Mouse (Mus musculus) megakaryocyte-erythroid progenitor cell, adult 5-6 weeks (primary cell): Measurements from ENCODE around the gene Ep300. TPM values are rescaled to one million over a fixed set of nuclear protein-coding genes. Genes with fewer than 3 reads are reported as not detected.
"Not testable (repeated sequence)": the region's sequence is repeated elsewhere in the genome, so short reads cannot be mapped to it uniquely, and the experiment has no call there.

Experiments used
- ATAC-seq: replicated peaks from 2 replicates; pipeline ENCODE4 v1.8.0; 2016; ENCODE audit warnings: mild to moderate bottlenecking, inconsistent platforms; ENCODE audit not compliant: severe bottlenecking, poor library complexity, low FRiP score, low TSS enrichment
- total RNA-seq, 2 experiments: library from RNA; stranded (forward) in 1 of 2; stranded (reverse) in 1 of 2; fragments of 200-1000, 215-1000 nt in 1 of 2; fragments of >200 nt in 1 of 2; fragmentation: Nextera tagmentation in 1 of 2; gene quantifications; 2 replicates each; pipeline ENCODE4 v1.2.3; 2014 to 2017

Gene Ep300
- total RNA-seq, 2 experiments from 2014 or later = 32.2 to 116 TPM

GRCm38 (mm10) chr15:81586466-81586865, 1.3 kb downstream of the Ep300 start:
- no peak for ATAC-seq

DNA sequence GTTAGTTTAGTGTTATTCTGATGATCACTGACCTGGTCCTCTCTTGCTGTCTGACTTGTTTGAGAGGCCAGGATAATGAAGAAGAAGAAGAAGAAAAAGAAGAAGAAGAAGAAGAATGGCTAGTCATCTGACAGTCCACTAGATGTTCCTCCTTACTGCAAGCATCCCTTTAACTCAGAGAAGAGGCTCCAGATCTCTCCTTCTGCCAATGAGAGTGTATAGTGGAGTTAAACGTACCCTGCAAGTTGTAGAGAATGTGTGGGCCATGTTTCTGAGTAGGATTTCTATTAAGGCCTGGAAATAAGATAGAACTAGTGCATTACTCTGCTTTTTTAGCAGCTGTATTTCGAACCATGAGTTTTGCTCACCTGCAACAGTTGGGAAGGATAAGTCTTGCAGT, 2.5 kb downstream of the Ep300 start:
- ATAC-seq = no peak

DNA sequence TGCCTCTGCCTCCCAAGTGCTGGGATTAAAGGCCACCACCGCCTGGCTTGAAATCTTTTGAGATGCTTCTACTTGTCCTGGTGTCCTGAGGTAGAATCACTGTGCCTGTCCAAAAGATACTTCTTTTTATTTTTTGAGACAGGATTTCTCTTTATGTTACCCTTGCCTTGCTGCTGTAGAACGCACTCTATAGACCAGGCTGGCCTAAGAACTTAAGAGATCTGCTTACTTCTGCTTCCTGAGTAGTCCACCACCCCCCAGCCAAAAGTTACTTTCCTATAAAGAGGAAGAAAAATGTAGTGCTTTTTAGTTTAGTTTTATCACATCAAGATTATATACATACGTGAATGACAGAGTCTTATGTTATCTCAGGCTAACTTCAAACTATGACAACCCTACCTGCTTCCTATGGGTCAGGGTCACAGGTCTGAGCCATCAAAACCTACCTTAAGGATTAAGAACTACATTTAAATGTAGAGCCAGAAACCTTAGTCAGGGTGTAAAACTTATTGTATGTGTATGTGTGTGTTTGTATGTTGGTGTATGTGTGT, 9.1 kb downstream of the Ep300 start:
- no peak for ATAC-seq

DNA sequence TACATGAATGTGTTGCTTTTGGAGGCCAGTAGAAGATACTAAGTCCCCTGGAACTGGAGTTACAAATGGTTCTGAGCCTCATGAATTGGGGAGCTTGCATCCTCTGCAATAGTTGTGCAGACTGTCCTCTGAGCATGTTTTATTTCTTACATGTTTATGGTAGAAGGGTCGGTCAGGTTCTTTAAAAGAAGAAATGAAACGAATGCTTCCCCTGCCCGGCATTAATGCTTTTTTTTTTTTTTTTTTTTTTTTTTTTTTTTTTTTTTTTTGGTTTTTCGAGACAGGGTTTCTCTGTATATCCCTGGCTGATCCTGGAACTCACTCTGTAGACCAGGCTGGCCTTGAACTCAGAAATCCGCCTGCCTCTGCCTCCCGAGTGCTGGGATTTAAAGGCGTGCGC, 13.6 kb downstream of the Ep300 start:
- ATAC-seq = not testable (repeated sequence)

DNA sequence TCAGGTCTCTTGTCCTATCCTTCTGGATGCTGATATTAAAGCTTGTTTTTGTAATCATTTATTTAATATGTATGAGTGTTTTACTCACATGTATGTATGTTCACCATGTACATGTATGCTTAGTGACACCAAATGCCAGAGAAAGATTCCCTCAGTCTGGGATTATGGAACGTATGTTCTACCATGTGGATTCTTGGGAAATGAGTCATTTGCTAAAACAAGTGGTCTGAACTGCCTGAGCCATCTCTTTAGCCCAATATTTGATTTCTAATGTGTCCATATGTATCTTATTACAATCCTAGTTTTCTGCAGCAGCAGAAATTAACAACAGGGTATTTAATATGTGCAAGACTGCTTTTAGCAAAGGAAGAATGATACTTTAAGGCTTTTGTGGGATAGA, 20.1 kb downstream of the Ep300 start:
- ATAC-seq = no peak

GRCm38 (mm10) chr15:81606634-81607033, 21.5 kb downstream of the Ep300 start:
- peak; percentile 81 for ATAC-seq

DNA sequence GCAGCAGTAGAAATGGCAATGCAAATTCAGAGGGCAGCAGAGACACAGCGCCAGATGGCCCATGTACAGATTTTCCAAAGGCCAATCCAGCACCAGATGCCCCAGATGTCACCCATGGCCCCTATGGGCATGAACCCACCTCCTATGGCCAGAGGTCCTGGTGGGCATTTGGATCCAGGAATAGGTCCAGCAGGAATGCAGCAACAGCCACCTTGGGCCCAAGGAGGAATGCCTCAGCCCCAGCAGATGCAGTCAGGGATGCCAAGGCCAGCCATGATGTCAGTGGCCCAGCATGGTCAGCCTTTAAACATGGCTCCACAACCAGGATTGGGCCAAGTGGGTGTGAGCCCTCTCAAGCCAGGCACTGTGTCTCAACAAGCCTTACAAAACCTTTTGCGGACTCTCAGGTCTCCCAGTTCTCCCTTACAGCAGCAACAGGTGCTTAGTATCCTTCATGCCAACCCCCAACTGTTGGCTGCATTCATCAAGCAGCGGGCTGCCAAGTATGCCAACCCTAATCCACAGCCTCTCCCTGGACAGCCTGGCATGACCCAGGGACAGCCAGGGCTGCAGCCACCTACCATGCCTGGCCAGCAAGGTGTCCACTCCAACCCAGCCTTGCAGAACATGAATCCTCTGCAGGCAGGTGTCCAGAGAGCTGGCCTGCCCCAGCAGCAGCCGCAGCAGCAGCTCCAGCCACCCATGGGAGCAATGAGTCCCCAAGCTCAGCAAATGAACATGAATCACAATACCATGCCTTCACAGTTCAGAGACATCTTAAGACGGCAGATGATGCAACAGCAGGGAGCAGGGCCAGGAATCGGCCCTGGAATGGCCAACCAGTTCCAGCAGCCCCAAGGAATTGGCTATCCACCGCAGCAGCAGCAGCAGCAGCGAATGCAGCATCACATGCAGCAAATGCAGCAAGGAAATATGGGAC, 64.6 kb downstream of the Ep300 start:
- ATAC-seq = no peak

- ATAC-seq = no peak
Measured at GRCm38 (mm10) chr15:81650636-81651035, 65.5 kb downstream of the Ep300 start.

DNA sequence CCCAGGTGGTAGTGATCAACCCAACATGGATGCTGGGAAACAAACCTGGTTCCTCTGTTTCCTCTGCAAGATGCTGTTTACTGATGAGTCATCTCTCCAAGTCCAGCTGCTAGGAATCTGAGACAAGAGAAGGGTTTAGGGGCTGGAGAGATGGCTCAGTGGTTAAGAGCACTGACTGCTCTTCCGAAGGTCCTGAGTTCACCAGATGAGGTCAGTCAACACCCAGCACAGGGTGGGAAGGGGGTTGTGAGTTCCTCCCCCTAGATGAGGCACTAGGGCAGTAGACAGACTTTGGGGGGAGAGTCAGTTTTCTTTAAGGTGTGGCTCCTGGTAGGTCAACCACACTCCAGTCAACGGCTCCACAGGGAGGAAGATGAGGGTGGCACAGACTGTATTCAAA, 76.5 kb downstream of the Ep300 start:
- no peak for ATAC-seq

GRCm38 (mm10) chr15:81663281-81663680, 78.1 kb downstream of the Ep300 start:
- no peak for ATAC-seq

GRCm38 (mm10) chr15:81663697-81664561, 78.8 kb downstream of the Ep300 start, which contains the start of gene L3mbtl2:
TSS of gene L3mbtl2 (plus strand) at chr15:81663889.
- peak; percentile 98 for ATAC-seq

- ATAC-seq = no peak
Measured at GRCm38 (mm10) chr15:81666957-81667356, 81.8 kb downstream of the Ep300 start.

- peak; percentile 44; the same call in 1 of the 2 replicates for ATAC-seq
Measured at GRCm38 (mm10) chr15:81670231-81670640, 85.1 kb downstream of the Ep300 start.

DNA sequence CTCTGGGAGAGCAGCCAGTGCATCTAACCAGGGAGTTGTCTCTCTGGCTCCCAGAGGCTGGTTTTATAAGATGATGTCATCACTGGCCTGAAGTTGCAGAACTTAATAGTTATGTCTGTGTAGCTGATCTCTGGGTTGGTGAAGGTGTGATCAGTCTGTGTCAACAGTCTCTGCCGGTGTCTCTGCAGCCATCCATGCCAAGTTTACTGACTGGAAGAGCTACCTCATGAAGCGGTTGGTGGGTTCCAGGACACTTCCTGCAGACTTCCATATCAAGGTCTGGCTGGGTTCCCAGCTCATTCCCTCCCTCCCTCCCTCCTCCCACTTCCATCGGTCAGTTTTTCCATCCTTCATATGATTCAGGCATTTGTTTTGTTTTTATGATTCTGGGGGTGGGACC, 91.5 kb downstream of the Ep300 start:
- no peak for ATAC-seq

DNA sequence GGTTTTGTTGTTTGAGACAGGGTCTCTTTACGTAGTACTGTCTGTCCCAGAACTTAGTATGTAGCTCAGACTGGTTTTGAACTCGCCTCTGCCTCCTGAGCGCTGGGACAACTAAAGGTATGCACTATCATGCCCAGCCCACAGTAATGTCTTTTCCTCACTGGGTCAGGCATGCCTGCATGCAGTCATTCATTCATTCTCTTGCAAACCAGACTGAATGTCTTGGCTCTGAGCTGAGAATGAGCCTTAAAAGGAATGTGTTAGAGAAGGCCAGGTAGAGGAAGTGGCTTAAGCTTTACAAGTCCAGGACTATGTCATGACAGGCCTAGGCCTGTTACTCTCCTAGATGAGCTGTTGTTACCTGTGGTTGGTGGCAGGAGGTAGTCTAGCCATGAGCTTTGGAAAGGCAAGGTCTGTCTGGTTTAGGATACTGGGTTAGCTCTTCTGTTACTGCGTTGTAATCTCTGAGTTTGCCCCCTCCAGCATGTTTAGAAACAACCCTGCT, 95.2 kb downstream of the Ep300 start:
- ATAC-seq = no peak

- no peak for ATAC-seq
Measured at GRCm38 (mm10) chr15:81693366-81693966, 108.3 kb downstream of the Ep300 start.

DNA sequence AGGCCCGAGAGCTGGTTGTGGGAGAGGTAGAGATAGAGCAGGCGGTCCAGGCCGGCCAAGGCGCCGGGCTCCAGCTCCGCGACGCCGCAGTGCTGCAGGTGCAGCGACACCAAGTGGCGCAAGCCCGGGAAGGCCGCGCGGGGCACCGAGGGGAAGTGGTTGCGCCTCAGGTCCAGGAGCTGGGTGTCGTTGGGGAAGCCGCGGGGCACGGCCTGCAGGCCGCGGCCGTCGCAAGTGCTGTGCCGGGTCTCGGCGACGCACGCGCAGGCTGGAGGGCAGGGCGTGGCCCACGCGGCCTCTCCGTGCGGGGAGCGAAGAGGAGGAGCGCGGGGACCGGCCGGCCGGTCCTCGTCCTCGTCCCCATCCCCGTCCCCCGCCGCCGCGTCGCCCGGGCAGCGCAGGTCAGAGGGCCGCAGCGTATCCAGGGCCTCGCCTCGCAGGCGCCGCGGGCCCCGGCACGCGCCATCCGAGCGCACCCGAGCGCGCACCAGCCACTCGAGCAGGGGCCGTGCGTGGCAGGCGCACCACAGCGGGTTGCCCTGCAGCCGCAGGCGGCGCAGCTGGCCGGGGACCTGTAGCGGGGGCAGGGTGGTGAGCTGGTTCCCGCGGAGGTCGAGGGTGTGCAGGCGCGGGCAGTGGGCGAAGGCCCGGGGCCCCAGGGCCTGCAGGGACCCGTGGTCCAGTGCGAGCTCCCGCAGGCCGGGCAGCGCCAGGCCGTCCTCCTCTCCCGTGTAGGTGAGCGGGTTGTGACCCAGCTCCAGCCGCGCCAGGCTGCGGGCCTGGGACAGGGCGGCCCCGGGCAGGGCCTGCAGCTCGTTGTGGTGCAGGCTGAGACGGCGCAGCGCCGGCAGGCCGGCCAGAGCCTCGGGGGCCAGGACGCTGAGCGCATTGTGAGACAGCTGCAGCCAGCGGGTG, 109.1 kb downstream of the Ep300 start:
- ATAC-seq = peak; percentile 77

- no peak for ATAC-seq
Measured at GRCm38 (mm10) chr15:81694891-81695290, 109.7 kb downstream of the Ep300 start.
